Comparison of ENCODE assay signal across 8 mouse cellular contexts in the genomic region with DNA sequence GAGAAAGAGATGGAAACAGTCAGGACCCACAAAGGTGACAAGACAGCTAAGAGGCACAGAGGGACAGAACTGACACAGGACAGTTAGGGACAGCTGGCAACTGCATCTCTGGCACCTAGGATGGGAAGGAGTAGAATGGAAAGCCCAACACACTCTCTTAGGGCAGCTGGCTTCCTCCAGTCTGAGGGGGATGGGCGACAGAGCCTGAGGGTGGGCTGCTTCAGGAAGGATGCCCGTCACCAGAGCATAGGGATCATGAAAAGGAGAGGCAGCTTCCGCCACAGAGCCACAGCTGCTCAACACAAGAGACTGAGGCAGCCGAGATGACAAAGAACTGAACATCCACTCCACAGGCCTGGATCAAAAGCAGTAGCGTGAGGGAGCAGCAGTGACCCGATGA. TPM values are rescaled to one million over a fixed set of nuclear protein-coding genes. Genes with fewer than 3 reads are reported as not detected.
DNase-seq lines count a peak whose midpoint lies in the region; ATAC-seq and TF ChIP-seq lines count a peak whose summit lies in the region.
"Had no signal": no experiment of that assay in that cellular context is flagged by ENCODE, and none has a peak within 500 bp of the region (broad histone marks: within the 10 kb centered on the region; RNA-seq: fewer than 3 reads in every experiment).

No protein-coding gene starts in this region.

- H3K9me3 ChIP-seq in embryonic facial prominence, embryonic 11.5 days (replicated peaks; ENCODE audit: control insufficient read depth, low read length) = no peaks in the 10 kb centered on the region
- no peaks in the 10 kb centered on the region for H3K9me3 ChIP-seq in forebrain, embryonic 16.5 days (ENCODE audit: control insufficient read depth, low read length)
- no peaks in the 10 kb centered on the region for H3K9me3 ChIP-seq in midbrain, embryonic 15.5 days
- H3K9me3 ChIP-seq: G1E had no signal

- intact Hi-C loops in left cerebral cortex, adult 2 months (cut with DNase I) = loop anchor here (5.0 kb wide), 1 partner anchor 44 kb away; a partner anchor contains a TSS

- peaks cover 4% of the 10 kb centered on the region for H3K36me3 ChIP-seq in embryonic facial prominence, embryonic 11.5 days (replicated peaks; ENCODE audit: control insufficient read depth, insufficient read depth, low read depth, low read length)
- H3K36me3 ChIP-seq in forebrain, embryonic 16.5 days (ENCODE audit: control insufficient read depth, insufficient read depth) = peaks cover 16% of the 10 kb centered on the region
- H3K36me3 ChIP-seq in midbrain, embryonic 15.5 days (replicated peaks) = peaks cover 16% of the 10 kb centered on the region

- H3K4me3 ChIP-seq in left cerebral cortex, adult 2 months = no peak overlapping the region
- H3K4me3 ChIP-seq in embryonic facial prominence, embryonic 11.5 days (ENCODE audit: low read depth, low read length) = no peak overlapping the region
- no peak overlapping the region for H3K4me3 ChIP-seq in forebrain, embryonic 16.5 days (replicated peaks; ENCODE audit: low read length)
- H3K4me3 ChIP-seq in midbrain, embryonic 15.5 days = no peak overlapping the region

- TF ChIP-seq CTCF in left cerebral cortex, adult 2 months (IDR thresholded peaks at IDR 0.05) = no peak

- no peaks in the 10 kb centered on the region for H3K4me1 ChIP-seq in embryonic facial prominence, embryonic 11.5 days (ENCODE audit: control insufficient read depth, insufficient read depth, low read length)
- peaks cover 10% of the 10 kb centered on the region for H3K4me1 ChIP-seq in forebrain, embryonic 16.5 days (replicated peaks; ENCODE audit: control insufficient read depth, insufficient read depth, low read length)
- peaks cover 8% of the 10 kb centered on the region; the same call in 1 of the 2 replicates for H3K4me1 ChIP-seq in midbrain, embryonic 15.5 days

- H3K27me3 ChIP-seq in embryonic facial prominence, embryonic 11.5 days (ENCODE audit: control insufficient read depth, insufficient read depth, low read length) = no peaks in the 10 kb centered on the region
- H3K27me3 ChIP-seq in forebrain, embryonic 16.5 days (replicated peaks; ENCODE audit: control insufficient read depth, insufficient read depth, low read length) = no peaks in the 10 kb centered on the region
- no peaks in the 10 kb centered on the region for H3K27me3 ChIP-seq in midbrain, embryonic 15.5 days (replicated peaks)

- ATAC-seq in embryonic facial prominence, embryonic 11.5 days (replicated peaks; ENCODE audit: insufficient number of reproducible peaks, low FRiP score, low TSS enrichment, low read depth) = peak; percentile 31; the same call in 1 of the 2 replicates
- peak; percentile 51 for ATAC-seq in forebrain, embryonic 16.5 days
- peak; percentile 37; the same call in 1 of the 2 replicates for ATAC-seq in midbrain, embryonic 15.5 days (replicated peaks)
- ATAC-seq in activated CD4-positive, CD25-positive, alpha-beta regulatory T cell, adult 4 months = no peak

- WGBS in embryonic facial prominence, embryonic 11.5 days = 38% methylated on average over 6 of the region's 6 CpGs
- WGBS in forebrain, embryonic 16.5 days = 36% methylated on average over 6 of the region's 6 CpGs
- WGBS in midbrain, embryonic 15.5 days = 34% methylated on average over 6 of the region's 6 CpGs

- no peak for DNase-seq in left cerebral cortex, adult 2 months (ENCODE audit: extremely low spot score in 1 of 2, low spot score in 2 of 2)
- DNase-seq in left cerebral cortex, adult 8-10 months (ENCODE audit: low spot score in 2 of 2) = no peak
- DNase-seq in embryonic facial prominence, embryonic 11.5 days (ENCODE audit: low spot score) = no peak
- DNase-seq in kidney, postnatal 4 days = no peak

- no peak overlapping the region for H3K9ac ChIP-seq in embryonic facial prominence, embryonic 11.5 days (replicated peaks; ENCODE audit: low read length)
- H3K9ac ChIP-seq in forebrain, embryonic 16.5 days (replicated peaks; ENCODE audit: low read depth, low read length) = 0 out of 2 replicates have a peak overlapping the region, but pooled peaks have one; percentile 6
- H3K9ac ChIP-seq in midbrain, embryonic 15.5 days = no peak overlapping the region

- peak overlapping the region; percentile 79 for H3K27ac ChIP-seq in left cerebral cortex, adult 2 months
- no peak overlapping the region for H3K27ac ChIP-seq in embryonic facial prominence, embryonic 11.5 days (replicated peaks; ENCODE audit: low read depth, low read length)
- peak overlapping the region; percentile 47 for H3K27ac ChIP-seq in forebrain, embryonic 16.5 days (ENCODE audit: low read length)
- H3K27ac ChIP-seq in midbrain, embryonic 15.5 days = no peak overlapping the region

- H3K4me2 ChIP-seq in embryonic facial prominence, embryonic 11.5 days (ENCODE audit: low read depth, low read length) = no peak overlapping the region
- no peak overlapping the region for H3K4me2 ChIP-seq in forebrain, embryonic 16.5 days (ENCODE audit: low read length)
- no peak overlapping the region for H3K4me2 ChIP-seq in midbrain, embryonic 15.5 days

RNA-seq across cellular contexts. Expression of a gene that starts 19.5 kb away (rescaled TPM):
- total RNA-seq in left cerebral cortex, adult 2 months (2021) = 10 to 100 TPM; 22.8 to 27.3 TPM
- 10 to 100 TPM; 26.0 to 33.7 (median 27.8) TPM for total RNA-seq in left cerebral cortex, adult 8-10 months (2022)
- polyA plus RNA-seq in embryonic facial prominence, embryonic 11.5 days (2014; fragmentation: Nextera tagmentation; extraction: Ambion mirVana) = 133 and 142 TPM in 2 replicates
- polyA plus RNA-seq in forebrain, embryonic 16.5 days (2015; fragmentation: Nextera tagmentation; extraction: Ambion mirVana) = 71.1 and 82.7 TPM in 2 replicates
- 56.8 and 59.1 TPM in 2 replicates for polyA plus RNA-seq in midbrain, embryonic 15.5 days (2015; fragmentation: Nextera tagmentation; extraction: Ambion mirVana)
- polyA plus RNA-seq in activated CD4-positive, CD25-positive, alpha-beta regulatory T cell, adult 4 months (2017; shearing (Covaris generic)) = 10 to 100 TPM; 19.9 to 22.2 TPM

RNA-seq across cellular contexts. Expression of a gene that starts 45.9 kb away (rescaled TPM):
- total RNA-seq in left cerebral cortex, adult 2 months (2021) = 10 to 100 TPM; 69.3 to 69.6 TPM
- total RNA-seq in left cerebral cortex, adult 8-10 months (2022) = 10 to 100 TPM; 64.6 to 75.2 (median 69.3) TPM
- polyA plus RNA-seq in embryonic facial prominence, embryonic 11.5 days (2014; fragmentation: Nextera tagmentation; extraction: Ambion mirVana) = 47.8 and 48.4 TPM in 2 replicates
- polyA plus RNA-seq in forebrain, embryonic 16.5 days (2015; fragmentation: Nextera tagmentation; extraction: Ambion mirVana) = 48.8 and 55.6 TPM in 2 replicates
- 57.6 and 67.4 TPM in 2 replicates for polyA plus RNA-seq in midbrain, embryonic 15.5 days (2015; fragmentation: Nextera tagmentation; extraction: Ambion mirVana)
- 10 to 100 TPM; 39.1 to 51.8 TPM for polyA plus RNA-seq in activated CD4-positive, CD25-positive, alpha-beta regulatory T cell, adult 4 months (2017; shearing (Covaris generic))

Comparison
In these comparisons a context has a peak if more than half of its experiments do, and no peak if none do; other contexts are left out.
1. H3K27ac ChIP-seq: peak in left cerebral cortex, adult 2 months (single experiment) and forebrain, embryonic 16.5 days (single experiment); none in embryonic facial prominence, embryonic 11.5 days (single experiment) and midbrain, embryonic 15.5 days (single experiment).